Mouse (Mus musculus) kidney, embryonic 14.5 days (tissue): ENCODE measurements around the gene Prkcg. TPM values are rescaled to one million over a fixed set of nuclear protein-coding genes. Genes with fewer than 3 reads are reported as not detected.

ENCODE experiments used
- ATAC-seq: fragments of 200-750 bp; cut with Nextera tagmentation; 2 replicates; pipeline ENCODE4 v1.8.0; 2017; ENCODE audit warnings: moderate number of reproducible peaks, mild to moderate bottlenecking, moderate TSS enrichment, moderate library complexity; ENCODE audit not compliant: low FRiP score, low TSS enrichment
- H3K27ac ChIP-seq: fragments of 300-500 bp; sonication (generic); 2 replicates; pipeline ENCODE4 v1.5.1; 2014; ENCODE audit warnings: low read depth, mild to moderate bottlenecking, low read length, moderate library complexity, mixed read lengths
- H3K27me3 ChIP-seq: fragments of 300-500 bp; sonication (generic); 2 replicates; pipeline ENCODE4 v1.6.1; 2014; ENCODE audit warnings: mild to moderate bottlenecking, low read length; ENCODE audit not compliant: control insufficient read depth, insufficient read depth
- H3K36me3 ChIP-seq: fragments of 300-500 bp; sonication (generic); 2 replicates; pipeline ENCODE4 v1.6.1; 2014; ENCODE audit warnings: low read length, mixed read lengths; ENCODE audit not compliant: control insufficient read depth, insufficient read depth
- H3K4me1 ChIP-seq: fragments of 300-500 bp; sonication (generic); 2 replicates; pipeline ENCODE4 v1.6.1; 2014; ENCODE audit warnings: low read length, mixed read lengths; ENCODE audit not compliant: control insufficient read depth, insufficient read depth
- H3K4me2 ChIP-seq: fragments of 300-500 bp; sonication (generic); replicated peaks from 2 replicates; pipeline ENCODE4 v1.6.1; 2014; ENCODE audit warnings: low read depth, mild to moderate bottlenecking, low read length
- H3K4me3 ChIP-seq: fragments of 300-500 bp; sonication (generic); 2 replicates; pipeline ENCODE4 v1.5.1; 2014; ENCODE audit warnings: mild to moderate bottlenecking, low read length
- H3K9ac ChIP-seq: fragments of 300-500 bp; sonication (generic); 2 replicates; pipeline ENCODE4 v1.6.1; 2014; ENCODE audit warnings: low read depth, mild to moderate bottlenecking, low read length, moderate library complexity
- H3K9me3 ChIP-seq: fragments of 300-500 bp; sonication (generic); 2 replicates; pipeline ENCODE4 v1.6.1; 2016; ENCODE audit warnings: low read length; ENCODE audit not compliant: control insufficient read depth
- WGBS: fragments of 180-500 bp; shearing (Covaris S2); extraction: QIAGEN DNeasy Blood & Tissue Kit; methylation state at CpG from one replicate; pipeline ENCODE4 v1.1.7; 2014; 5-methylcytosine and 5-hydroxymethylcytosine counted together
- polyA plus RNA-seq: library from polyadenylated mRNA; unstranded; fragments of >200 nt; fragmentation: Nextera tagmentation; extraction: Ambion mirVana; gene quantifications from 2 replicates; pipeline ENCODE4 v1.2.1, GENCODE M21; 2014

Prkcg gene
- polyA plus RNA-seq, 1 experiment from 2014 or later = 0.28 TPM

DNA sequence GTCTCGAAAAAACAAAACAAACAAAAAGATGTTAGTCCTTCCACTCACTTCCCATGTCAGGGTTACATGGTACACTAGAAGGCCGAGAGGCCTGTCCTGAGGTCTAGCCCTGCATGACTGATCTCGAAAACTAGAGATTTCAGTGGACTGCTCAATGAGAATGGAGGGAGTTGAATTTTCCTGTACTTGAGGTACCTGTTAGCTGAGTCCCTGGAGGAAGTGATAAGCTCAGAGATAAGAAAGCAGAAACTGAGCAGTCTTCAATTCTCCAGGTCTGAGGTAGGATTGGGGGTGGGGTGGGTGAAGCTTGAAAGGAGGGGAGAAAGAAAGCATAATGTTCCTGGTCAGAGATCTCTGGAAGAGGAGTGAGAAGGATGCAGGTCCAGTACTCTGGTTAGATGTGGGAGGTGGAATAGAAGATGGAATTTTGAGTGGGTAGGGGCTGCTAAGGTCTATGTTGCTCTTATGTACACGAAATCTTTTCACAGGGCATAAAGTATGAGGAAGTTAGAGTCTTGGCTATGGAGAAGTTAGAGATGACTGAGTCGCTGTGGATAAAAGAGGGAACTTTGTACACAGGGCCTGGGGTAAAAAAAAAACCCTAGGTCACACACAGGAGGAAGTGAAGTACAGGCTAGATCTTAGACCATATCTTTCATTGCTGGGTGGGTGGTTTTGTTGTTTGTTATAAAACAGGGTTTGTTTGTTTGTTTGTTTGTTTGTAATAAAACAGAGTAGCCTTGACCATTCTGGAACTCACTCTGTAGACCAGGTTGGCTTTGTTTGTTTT is 6.5 kb downstream of the Prkcg start:
- H3K9me3 ChIP-seq = no peaks in the 10 kb centered on the region
- H3K4me2 ChIP-seq = no peak overlapping the region
- H3K36me3 ChIP-seq = peaks cover 23% of the 10 kb centered on the region
- H3K27ac ChIP-seq = no peak overlapping the region
- H3K27me3 ChIP-seq = no peaks in the 10 kb centered on the region
- H3K9ac ChIP-seq = no peak overlapping the region
- no peak overlapping the region for H3K4me3 ChIP-seq
- ATAC-seq = no peak
- H3K4me1 ChIP-seq = peaks cover 12% of the 10 kb centered on the region; the same call in 1 of the 2 replicates
- 81% methylated on average over 5 of the region's 5 CpGs for WGBS

DNA sequence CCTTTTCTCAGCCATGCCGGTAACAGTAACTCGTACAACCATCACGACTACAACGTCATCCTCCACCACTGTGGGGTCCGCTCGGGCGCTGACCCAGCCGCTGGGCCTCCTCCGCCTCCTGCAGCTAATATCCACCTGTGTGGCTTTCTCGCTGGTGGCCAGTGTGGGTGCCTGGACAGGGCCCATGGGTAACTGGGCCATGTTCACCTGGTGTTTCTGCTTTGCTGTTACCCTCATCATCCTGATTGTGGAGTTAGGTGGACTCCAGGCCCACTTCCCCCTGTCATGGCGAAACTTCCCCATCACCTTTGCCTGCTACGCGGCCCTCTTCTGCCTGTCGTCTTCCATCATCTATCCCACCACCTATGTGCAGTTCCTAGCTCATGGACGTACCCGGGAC is 7.7 kb downstream of the Prkcg start:
- Histone ChIP-seq H3K36me3 (peaks cover 23% of the 10 kb centered on the region), H3K9ac (no peak overlapping the region), H3K9me3 (no peaks in the 10 kb centered on the region), H3K27me3 (0 out of 2 replicates have a peak, but pooled peaks cover 5% of the 10 kb centered on the region), H3K4me2 (no peak overlapping the region), H3K27ac (no peak overlapping the region), H3K4me1 (peaks cover 8% of the 10 kb centered on the region; the same call in 1 of the 2 replicates), H3K4me3 (no peak overlapping the region)
- ATAC-seq = no peak
- 88% methylated on average over 16 of the region's 16 CpGs for WGBS

DNA sequence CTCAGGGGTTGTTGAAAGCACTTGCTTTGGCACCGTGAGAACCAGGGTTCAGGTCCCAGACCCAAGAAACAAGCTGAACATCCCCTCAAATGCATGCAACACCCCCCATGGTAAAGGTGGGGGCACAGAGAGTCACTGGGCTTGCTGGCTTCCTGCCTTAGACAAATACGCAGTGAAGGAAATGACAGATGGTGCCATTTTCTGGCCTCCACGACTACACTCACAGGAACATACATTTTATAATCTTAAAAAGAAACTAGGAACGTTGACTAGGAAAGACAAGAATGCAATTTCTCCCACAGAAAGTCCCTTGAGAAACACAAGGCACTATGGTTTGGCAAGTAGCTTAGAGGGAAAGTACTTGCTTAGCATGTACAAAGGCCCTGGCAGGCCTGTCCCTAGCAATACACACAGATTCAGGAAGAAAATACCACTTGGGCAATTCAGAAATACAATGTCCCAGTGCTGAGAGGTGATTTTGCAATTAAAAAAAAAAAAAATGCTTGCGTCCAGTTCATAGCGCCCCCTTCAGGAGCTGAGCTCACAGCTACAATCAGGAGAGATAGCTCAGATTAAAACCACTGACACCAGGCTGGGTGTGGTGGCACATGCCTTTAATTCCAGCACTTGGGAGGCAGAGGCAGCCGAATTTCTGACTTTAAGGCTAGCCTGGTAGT is 11.1 kb downstream of the Prkcg start:
- Histone ChIP-seq H3K27ac (no peak overlapping the region), H3K9me3 (no peaks in the 10 kb centered on the region), H3K4me1 (peaks cover 9% of the 10 kb centered on the region; the same call in 1 of the 2 replicates), H3K9ac (no peak overlapping the region), H3K4me2 (no peak overlapping the region), H3K36me3 (peaks cover 23% of the 10 kb centered on the region), H3K27me3 (peaks cover 33% of the 10 kb centered on the region), H3K4me3 (no peak overlapping the region)
- 56% methylated on average over 7 of the region's 7 CpGs for WGBS
- no peak for ATAC-seq

DNA sequence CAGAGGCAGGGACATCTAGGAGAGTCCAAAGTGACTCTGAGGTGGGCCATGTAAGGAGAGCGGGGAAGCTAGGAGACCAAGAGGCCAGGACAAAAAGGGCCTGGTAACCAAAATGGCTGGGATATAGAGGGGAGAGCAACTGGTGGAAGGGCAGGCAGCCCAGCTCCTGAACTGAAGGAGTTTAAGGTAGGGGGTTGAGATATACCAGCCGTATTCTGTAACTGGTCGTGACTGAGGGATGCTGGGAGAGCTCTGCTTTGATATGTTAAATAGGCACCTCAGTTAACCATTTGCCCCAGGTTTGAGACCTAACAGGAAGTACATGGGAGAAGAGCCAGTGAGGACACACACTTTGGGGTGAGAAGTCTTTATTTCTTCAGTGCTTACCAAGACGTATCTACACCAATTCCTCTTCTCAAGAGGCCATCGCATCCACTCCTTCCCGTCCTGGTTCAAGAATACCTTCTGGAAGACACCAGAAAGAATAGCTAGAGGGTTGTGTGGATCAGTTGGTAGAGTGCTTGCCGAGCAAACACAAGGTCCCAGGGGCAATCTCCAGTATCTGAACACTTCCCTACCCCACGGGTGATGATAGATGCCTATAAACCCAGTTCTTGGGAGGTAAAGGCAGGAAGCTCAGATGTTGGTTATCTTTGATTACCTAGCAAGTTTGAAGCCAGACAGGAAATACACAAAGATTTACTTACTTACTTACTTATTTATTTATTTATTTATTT is 12.1 kb downstream of the Prkcg start:
- H3K4me1 ChIP-seq = peaks cover 9% of the 10 kb centered on the region; the same call in 1 of the 2 replicates
- 70% methylated on average over 8 of the region's 8 CpGs for WGBS
- H3K4me2 ChIP-seq = no peak overlapping the region
- H3K9ac ChIP-seq = no peak overlapping the region
- no peaks in the 10 kb centered on the region for H3K9me3 ChIP-seq
- peaks cover 23% of the 10 kb centered on the region for H3K36me3 ChIP-seq
- ATAC-seq = no peak
- no peak overlapping the region for H3K4me3 ChIP-seq
- peaks cover 38% of the 10 kb centered on the region for H3K27me3 ChIP-seq
- no peak overlapping the region for H3K27ac ChIP-seq

DNA sequence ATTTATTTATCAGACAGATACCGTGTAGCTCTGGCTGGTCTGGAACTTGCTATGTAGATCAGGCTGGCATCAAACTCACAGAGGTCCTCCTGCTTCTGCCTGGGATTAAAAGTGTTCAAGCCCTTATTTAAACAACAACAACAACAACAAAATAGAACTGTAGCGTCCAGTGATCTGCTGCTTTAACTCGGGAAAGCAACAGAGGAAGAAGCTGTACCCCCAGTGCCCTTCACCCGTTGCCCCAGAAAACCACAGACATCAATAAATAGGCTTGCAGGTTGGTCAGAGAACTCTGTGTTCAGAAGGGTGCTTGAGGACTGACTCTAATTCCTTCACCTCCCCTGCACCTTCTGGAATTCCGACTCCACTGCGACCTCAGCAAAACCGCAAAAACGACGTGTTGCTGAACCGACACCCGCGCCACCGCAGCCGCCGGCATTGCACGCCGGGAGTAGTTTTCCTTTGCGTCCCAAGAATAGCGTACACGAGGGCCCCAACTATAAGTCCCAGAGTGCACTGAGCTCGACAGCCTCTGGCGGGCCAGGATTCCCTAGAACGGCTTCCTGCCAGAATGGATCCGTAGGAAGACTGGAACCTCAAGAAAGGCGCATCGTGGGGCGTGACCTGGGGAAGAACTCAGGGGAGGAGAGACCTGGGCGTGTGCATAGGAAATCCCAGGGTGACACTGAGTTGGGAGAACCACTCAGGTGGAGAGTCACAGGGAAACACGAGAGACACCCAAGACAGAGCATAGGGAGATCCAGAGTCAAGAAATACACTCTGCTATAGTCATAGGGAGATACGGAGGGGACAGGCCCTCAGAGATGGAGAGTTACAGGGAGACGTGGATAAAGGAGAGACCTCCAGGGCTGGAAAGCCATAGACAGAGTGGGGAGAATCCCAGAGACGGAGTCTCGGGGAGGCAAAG is 12.9 kb downstream of the Prkcg start:
- Histone ChIP-seq H3K27ac (no peak overlapping the region), H3K27me3 (peaks cover 38% of the 10 kb centered on the region), H3K4me3 (peak overlapping the region; percentile 33), H3K9me3 (no peaks in the 10 kb centered on the region), H3K36me3 (peaks cover 17% of the 10 kb centered on the region), H3K9ac (peak overlapping the region; percentile 40; the same call in 1 of the 2 replicates), H3K4me2 (peak overlapping the region; percentile 56), H3K4me1 (peaks cover 9% of the 10 kb centered on the region; the same call in 1 of the 2 replicates)
- WGBS = 7% methylated on average over 33 of the region's 33 CpGs
- peak; percentile 33; the same call in 1 of the 2 replicates for ATAC-seq

DNA sequence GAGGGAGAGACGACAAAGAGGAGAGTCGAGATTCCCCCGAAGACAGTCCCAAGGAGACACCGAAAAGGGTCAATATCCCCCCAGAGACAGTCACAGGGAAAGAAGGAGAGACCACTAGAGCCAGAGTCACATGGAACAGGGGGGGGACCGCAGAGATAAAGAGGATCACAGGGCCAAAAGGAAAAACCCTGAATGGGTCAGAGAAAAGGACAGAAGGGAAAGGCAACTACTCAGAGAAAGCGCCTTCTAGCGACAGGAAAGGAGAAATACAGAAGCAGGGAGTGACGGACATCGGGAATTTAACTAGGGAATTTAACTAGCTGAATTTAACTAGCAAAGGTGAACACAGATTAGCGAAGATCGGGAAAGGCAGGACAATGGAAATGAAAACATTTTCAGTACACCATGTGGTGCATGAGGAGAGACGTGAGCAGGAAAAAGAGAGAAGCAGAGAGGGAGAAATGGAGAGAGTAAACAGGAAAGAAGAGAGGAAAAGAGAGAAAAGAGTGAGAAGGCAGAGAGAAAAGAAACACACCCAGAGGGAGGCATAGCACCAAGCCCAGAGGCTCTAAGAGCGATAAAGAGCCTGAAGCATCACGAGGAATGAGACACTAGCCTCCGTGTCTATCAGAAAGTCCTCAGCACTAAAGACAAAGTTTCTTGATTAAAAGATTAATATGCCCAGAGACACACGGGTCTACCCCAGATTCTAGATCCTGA is 13.7 kb downstream of the Prkcg start:
- Histone ChIP-seq H3K4me2 (peak overlapping the region; percentile 56), H3K36me3 (peaks cover 9% of the 10 kb centered on the region), H3K9ac (peak overlapping the region; percentile 40; the same call in 1 of the 2 replicates), H3K9me3 (no peaks in the 10 kb centered on the region), H3K4me1 (peaks cover 9% of the 10 kb centered on the region; the same call in 1 of the 2 replicates), H3K27me3 (peaks cover 38% of the 10 kb centered on the region), H3K27ac (no peak overlapping the region), H3K4me3 (peak overlapping the region; percentile 37)
- ATAC-seq = peak; percentile 6; the same call in 1 of the 2 replicates
- WGBS = 3% methylated on average over 16 of the region's 16 CpGs

DNA sequence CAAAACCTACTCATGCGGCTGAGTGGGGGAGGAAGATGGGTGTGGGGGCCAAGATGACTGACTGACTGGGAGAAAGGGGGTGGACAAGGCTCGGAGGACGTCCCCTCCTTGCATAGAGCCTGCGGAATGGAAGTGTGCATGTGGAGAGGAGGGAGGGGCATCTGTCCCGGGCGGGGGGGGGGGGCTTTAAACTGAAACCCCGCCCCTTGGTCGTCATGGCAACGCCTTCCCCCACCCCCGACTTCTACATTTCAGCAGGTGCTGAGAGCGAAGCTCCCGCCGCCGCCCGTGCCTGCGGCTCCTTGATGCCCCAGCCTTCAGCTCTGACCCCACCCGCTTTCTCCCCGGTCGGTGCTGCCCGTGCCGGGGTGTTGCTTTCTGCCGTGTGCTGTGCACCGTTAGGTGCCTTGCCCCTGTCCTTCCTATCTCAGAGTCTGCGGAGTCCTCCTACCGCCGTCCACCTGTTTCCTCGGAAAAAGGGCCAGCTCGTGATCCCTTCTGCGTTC is 14.3 kb downstream of the Prkcg start:
- under 1% methylated on average over 26 of the region's 29 CpGs for WGBS
- H3K9ac ChIP-seq = 0 out of 2 replicates have a peak overlapping the region, but pooled peaks have one; percentile 23
- peaks cover 38% of the 10 kb centered on the region for H3K27me3 ChIP-seq
- H3K36me3 ChIP-seq = peaks cover 4% of the 10 kb centered on the region; the same call in 1 of the 2 replicates
- H3K4me2 ChIP-seq = peak overlapping the region; percentile 56
- peaks cover 9% of the 10 kb centered on the region; the same call in 1 of the 2 replicates for H3K4me1 ChIP-seq
- H3K9me3 ChIP-seq = no peaks in the 10 kb centered on the region
- peak; percentile 65 for ATAC-seq
- peak overlapping the region; percentile 37 for H3K4me3 ChIP-seq
- no peak overlapping the region for H3K27ac ChIP-seq
